Mouse (Mus musculus) left cerebral cortex, postnatal 10 days (tissue): ENCODE data around the gene Dynlt1f. TPM values are rescaled to one million over a fixed set of nuclear protein-coding genes. Genes with fewer than 3 reads are reported as not detected.
"Not testable (repeated sequence)": the region's sequence is repeated elsewhere in the genome, so short reads cannot be mapped to it uniquely, and the experiment has no call there.

Experiments used
- DNase-seq, 2 experiments: peaks; one replicate each; pipeline ENCODE4 v3.0.0; 2021 to 2022; ENCODE audit warnings: low spot score in 2 of 2, mixed read lengths in 1 of 2; ENCODE audit errors: extremely low spot score in 1 of 2
- intact Hi-C: fragments of 180-260 bp; cut with DNase I; formaldehyde crosslinking; loops from one replicate; pipeline ENCODE4 v1.15.1; 2025
- total RNA-seq, 2 experiments: library from RNA; stranded (reverse); gene quantifications; 2 replicates each; pipeline ENCODE4 v1.2.3; 2021

Gene Dynlt1f
- total RNA-seq, 2 experiments from 2014 or later: 199 to 208 TPM

GRCm38 (mm10) chr17:6668522-6668921, 12.8 kb upstream of the Dynlt1f start:
- intact Hi-C loops, DNase-seq: not testable (repeated sequence)

DNA sequence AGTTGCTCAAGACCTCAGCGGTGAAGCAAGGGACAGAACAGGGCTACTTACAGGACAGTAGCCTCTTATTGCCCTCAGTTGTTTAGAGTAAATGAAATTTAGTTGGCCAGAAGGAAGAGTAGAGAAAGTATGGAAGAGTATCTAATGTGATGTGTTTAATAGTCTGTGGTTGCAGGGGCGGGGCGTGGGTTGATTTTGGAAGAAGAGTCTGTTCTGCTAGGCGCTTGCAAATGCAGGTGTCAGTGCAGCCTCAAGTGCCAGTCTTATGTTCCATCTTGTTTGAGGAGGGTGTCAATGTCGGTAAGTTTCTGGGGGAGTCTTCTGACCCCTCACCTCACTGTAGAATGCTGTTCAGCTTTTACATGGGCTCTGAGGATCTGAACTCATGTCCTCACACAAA, 9.7 kb upstream of the Dynlt1f start:
- intact Hi-C loops, DNase-seq: not testable (repeated sequence)

- DNase-seq, intact Hi-C loops: not testable (repeated sequence)
These were observed 7.1 kb upstream of the Dynlt1f start for GRCm38 (mm10) chr17:6662840-6663239.

DNA sequence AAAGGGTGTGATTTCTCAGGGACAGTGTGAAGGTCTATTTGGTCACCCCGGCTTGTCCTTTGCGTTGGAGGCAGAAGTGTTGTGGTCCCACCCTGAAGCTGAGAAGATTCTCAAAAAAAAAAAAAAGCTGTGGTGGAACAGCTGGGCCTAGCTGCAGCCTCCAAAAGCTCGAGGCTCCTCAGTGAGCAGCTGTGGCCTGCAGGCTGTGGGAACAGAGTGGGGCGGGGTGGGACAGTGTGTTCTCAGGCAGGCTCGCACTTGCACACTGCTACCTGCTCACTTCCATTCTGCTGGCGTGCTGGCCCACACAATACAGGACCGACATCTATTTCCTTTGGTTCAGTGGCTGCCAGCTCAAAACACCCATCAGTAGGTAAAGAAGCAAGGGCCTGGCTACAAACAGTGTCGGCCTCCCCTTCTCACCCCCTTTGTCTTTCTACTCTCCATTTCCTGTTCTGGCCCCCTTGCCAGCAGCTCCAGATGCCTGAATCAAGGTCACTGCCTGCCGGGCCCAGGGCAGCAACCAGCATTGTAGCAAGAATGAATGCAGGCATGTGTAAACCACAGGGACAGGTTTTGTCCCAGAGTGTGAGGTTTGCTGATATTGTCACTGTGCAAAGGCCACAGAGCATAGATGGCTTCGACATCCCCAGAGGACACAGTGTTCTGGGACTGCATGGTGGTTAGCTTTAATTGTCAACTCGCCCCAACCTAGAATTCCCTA, 5.6 kb upstream of the Dynlt1f start:
- DNase-seq: peak in 1 of 2 experiments; percentile 37
- intact Hi-C loops: not testable (repeated sequence)

DNA sequence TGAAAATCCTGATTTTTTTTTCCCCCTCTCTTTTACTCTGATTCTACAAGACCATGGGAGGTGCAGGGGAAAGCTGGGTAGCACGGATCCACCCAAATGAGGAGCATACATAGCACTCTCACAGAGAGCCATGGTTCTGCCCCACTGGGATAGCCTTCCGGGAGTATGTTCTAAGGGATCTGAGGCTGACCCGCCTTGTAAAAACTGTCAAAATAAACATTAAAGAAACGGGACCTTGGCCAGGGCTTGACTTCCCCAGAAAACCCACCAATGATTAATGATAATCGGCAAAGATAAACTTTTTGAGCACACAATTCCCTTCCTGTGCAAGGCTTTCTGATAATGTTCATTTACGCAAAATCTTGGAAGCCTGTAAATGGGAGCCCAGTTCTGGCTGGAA, 4.9 kb upstream of the Dynlt1f start:
- intact Hi-C loops, DNase-seq: not testable (repeated sequence)

GRCm38 (mm10) chr17:6658801-6659200, 3.1 kb upstream of the Dynlt1f start, which contains the start of gene Sytl3:
TSS of gene Sytl3 (plus strand) at chr17:6659093.
- DNase-seq, intact Hi-C loops: not testable (repeated sequence)

GRCm38 (mm10) chr17:6656471-6656870, 771 bp upstream of the Dynlt1f start:
- intact Hi-C loops: not testable (repeated sequence)

GRCm38 (mm10) chr17:6655087-6655511, 601 bp downstream of the Dynlt1f start:
- intact Hi-C loops: not testable (repeated sequence)
- peak; percentile 76 to 86 for DNase-seq

More at GRCm38 (mm10) chr17:6656471-6656870, 771 bp upstream of the Dynlt1f start:
- DNase-seq: not testable (repeated sequence)

GRCm38 (mm10) chr17:6653341-6653946, 2.3 kb downstream of the Dynlt1f start:
- DNase-seq, intact Hi-C loops: not testable (repeated sequence)

- intact Hi-C loops, DNase-seq: not testable (repeated sequence)
These were observed 4.7 kb downstream of the Dynlt1f start for GRCm38 (mm10) chr17:6650904-6651565.

- DNase-seq, intact Hi-C loops: not testable (repeated sequence)
These were observed 8.2 kb downstream of the Dynlt1f start for GRCm38 (mm10) chr17:6647452-6647851.

DNA sequence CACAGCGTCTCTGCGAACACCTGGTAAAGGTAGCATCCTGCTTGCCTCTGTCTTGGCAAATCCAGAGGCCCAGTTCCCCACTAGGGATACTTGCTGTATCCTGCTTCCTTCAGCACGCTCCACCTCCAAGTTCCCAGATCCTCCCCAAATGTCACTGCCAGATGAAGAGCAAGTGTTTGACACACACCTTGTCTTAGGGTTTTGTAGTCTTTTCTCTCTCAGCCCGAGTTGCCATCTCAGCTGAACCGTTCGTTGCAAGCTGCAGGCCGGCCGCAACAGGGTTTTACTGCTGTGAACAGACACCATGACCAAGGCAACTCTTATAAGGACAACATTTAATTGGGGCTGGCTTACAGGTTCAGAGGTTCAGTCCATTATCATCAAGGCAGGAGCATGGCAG, 8.9 kb downstream of the Dynlt1f start:
- DNase-seq, intact Hi-C loops: not testable (repeated sequence)

DNA sequence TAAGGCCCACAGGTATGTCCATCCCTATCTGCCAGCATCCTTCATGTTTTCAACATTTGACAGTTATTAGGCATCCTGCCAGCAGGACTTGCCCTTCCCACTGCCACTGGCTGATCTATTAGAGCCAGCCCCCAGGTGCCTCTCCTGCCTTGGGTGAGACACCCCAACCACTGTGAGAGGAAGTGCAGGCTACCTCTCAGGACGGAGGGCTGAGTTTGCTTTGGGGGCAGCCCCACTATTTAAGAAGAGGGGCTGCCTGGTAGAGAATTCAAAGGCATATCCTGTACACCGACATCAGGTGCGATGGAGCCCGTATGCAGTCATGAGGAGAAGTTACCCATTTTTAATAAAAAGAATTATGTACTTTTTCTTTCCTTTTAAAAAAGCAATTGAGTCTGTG, 10.0 kb downstream of the Dynlt1f start:
- intact Hi-C loops: not testable (repeated sequence)

DNA sequence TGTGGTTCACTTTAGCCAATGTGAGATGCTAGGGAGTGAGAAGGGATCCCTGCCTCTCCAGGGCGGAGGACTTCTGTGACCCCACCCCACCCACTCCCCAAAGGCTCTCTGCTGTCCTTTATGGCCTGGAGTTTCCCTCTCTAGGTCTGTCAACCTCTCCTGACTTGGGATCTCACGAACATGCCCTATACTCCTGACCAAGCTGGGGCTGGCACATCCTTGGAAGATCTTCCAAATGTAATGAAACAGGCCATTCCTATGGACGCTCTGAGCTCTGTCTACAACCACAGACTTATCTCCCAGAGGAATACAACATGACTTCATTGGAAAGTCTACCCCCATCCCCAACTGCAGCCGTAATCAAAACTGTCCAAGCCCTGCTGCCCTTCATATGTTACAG, 11.0 kb downstream of the Dynlt1f start:
- DNase-seq, intact Hi-C loops: not testable (repeated sequence)

More for the DNA sequence above, 10.0 kb downstream of the Dynlt1f start:
- not testable (repeated sequence) for DNase-seq

DNA sequence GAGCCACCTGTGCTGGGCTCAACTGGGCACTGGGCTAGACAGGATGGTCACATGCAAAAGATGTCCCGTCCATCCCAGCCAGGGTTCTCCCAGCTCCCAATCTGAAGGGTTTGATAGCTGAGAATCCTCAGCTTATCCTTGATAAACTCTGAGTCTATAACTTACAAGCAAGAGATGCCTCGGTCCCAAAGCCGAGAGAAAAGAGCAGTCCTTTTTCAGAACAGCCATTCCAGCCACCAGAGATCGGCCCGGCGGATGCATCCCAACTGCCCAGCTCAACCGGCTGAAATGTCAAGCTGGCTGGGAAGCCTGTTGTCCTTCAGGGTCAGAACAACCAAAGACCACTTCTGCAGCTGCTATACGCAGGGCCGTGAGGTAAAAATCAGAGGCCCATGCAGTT, 11.5 kb downstream of the Dynlt1f start:
- DNase-seq, intact Hi-C loops: not testable (repeated sequence)

DNA sequence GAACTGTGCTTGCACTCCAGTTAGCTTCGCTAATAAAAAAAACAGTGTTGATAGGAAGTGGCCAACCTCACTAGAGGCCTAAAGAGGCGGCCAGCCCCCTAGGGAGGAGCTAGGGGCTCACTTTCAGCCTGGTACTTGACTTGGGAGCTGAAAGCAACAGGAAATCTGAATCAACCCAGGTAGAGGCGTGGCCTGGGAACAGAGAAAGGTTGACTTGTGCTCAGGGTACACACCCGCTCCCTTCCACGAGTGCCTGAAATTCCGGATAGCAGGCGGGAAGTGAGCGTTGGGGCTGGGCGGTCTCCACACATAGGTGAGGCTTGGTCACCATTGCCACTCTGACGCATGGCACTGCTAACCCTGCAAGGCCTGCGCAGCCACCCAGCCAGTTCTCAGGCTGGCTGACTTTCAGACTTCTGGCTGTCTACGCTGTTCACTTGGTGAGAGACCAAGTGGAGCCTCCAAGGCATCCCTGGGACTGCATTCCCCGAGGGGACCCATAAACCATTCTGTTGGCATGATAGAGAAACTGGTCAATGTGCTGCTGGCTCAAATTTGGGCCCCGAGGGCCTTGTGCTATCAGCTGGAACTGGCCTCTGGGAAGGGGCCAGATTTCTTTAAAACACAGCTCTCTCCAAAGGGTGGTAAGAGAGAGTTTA, 14.8 kb downstream of the Dynlt1f start:
- intact Hi-C loops, DNase-seq: not testable (repeated sequence)

DNA sequence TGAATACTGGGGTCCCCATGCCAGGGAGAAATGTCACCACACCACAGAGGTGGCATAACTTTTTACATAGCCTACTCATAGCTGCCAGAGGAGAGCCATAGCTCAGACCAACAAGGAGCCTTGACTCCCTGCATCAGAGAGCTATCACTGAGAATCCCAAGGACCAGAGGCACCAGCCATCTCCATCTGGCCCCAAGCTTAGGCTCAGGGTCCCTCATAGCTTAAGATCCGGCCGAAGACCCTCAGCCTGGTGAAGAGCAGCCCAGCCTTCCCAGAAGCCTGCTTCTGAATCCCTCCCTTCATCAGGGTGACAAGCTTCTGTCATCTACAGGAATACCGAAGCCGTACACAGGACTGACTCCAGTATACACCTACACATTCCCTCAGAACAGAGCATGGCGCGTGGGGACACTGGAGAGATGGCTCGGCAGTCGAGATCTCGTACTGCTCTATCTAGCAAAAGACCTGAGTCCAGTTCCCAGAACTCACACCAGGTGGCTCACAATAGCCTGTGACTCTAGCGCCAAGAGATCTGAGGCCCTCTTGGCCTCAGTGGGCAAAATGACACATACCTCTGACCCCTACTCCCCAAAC, 15.6 kb downstream of the Dynlt1f start:
- DNase-seq, intact Hi-C loops: not testable (repeated sequence)

DNA sequence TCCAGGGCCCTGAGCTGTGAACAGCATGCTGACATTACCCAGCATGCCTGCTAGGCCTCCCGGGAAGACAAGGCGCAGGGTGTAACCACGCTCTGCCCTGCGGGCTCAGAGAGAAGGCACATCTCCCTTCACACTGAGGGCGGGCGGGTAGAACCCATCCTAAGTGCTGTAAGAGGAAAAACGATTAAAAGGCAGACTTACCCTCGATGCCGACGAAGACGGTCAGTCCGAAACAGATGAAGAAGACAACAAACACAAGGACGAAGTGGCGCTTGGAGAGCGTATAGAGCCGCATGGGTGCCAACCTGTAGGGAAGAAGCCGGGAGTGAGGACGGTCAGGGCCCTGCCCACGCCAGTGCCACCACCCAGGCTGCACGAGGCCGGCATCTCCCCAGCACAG, 16.2 kb downstream of the Dynlt1f start:
- DNase-seq, intact Hi-C loops: not testable (repeated sequence)

DNA sequence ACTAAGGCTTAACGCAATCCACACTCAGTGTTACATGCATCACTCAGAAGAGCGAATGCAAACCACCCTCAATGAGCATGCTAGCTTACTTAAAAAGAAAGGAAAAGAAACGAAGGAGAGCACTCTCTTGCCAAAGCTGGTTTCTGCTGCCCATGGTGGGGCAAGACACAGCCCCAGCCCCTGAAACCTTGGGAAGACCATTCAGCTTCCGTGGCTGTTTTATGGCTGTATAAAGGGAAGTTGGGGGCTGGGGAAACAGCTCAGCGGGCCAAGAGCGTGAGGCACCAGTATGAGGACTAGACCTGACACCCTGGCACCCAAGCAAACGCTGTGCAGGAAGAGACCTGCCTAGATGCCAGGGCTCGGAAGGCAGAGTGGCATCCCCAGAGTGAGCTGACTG, 17.3 kb downstream of the Dynlt1f start:
- intact Hi-C loops: not testable (repeated sequence)

More for the DNA sequence above, 17.3 kb downstream of the Dynlt1f start:
- DNase-seq: not testable (repeated sequence)
